Mouse (Mus musculus) adrenal gland, postnatal 14 days (tissue): ENCODE results near the gene Nlrc4. TPM values are rescaled to one million over a fixed set of nuclear protein-coding genes. Genes with fewer than 3 reads are reported as not detected.
"Not testable (repeated sequence)": the region's sequence is repeated elsewhere in the genome, so short reads cannot be mapped to it uniquely, and the experiment has no call there.

Experiments used
- DNase-seq: peaks from one replicate; pipeline ENCODE4 v3.0.0; 2021; ENCODE audit warnings: mixed read lengths
- long read RNA-seq, 2 experiments: library from polyadenylated mRNA; stranded (forward); transcript quantifications; one replicate each; pipeline ENCODE4 v2.0.0; 2021
- total RNA-seq: library from RNA; stranded (reverse); gene quantifications from 2 replicates; pipeline ENCODE4 v1.2.3, GENCODE M21; 2021

Gene Nlrc4
- total RNA-seq, result 0.26 and 0.86 TPM in 2 replicates
- long read RNA-seq, experiment 1, result 0 reads
- long read RNA-seq, experiment 2, result 0 reads

DNA sequence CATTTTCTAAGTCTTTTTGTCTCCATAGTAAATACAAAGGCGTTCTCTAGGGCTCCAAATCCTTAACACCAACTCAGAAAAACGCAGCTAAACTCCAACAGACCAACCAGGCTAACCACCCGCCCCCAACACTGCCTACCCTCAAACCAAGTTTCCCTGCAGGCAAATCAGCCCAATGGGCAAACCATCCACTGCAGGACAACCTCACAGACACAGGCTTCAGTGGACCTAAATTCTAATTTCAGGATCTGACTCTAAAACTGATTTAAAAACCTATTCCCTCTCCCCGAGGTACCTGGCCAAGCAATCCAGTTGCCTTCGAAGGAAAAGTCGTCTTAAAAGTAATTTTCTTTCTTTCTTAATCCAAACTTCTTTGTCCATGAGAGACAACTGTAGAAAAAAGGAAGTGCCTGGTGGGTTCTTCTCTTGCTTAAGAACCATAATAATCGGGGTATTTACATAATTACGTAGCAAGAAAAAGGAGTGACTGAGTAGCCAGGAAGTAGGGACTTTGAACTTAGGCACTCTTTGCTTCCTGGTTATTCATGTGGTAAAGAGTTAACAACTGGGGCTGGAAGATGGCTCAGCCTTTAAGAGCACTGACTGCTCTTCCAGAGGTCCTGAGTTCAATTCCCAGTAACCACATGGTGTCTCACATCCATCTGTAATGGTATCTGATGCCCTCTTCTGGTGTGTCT lies at the start of gene Nlrc4:
Nlrc4 (minus strand) TSS at position 432 of the 698 bp plus-strand sequence.
- no peak for DNase-seq

- DNase-seq, result no peak
Measured at GRCm38 (mm10) chr17:74508600-74508999, 49.7 kb upstream of the Nlrc4 start.

DNA sequence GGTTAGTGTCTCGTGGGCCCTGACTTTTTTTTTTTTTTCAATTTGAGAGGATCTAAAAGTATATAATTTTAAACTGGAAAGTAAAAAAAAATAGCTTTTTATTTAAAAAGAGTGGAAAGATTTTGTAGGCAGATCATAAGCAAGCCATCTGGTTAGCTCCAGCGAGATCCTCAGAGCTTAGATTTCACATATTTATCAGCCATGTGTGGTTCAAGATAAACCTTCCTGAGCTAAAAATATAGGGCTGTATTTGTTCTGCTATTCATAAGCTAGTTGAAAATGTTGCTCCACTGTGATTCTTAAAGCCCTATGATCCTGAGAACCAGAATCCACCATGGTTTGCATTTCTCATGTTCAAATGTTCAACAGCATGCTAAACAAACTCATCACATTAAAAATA lies 49.0 kb upstream of the Nlrc4 start:
- DNase-seq, result no peak

- DNase-seq, result no peak
Measured at GRCm38 (mm10) chr17:74501085-74501484, 42.1 kb upstream of the Nlrc4 start.

DNA sequence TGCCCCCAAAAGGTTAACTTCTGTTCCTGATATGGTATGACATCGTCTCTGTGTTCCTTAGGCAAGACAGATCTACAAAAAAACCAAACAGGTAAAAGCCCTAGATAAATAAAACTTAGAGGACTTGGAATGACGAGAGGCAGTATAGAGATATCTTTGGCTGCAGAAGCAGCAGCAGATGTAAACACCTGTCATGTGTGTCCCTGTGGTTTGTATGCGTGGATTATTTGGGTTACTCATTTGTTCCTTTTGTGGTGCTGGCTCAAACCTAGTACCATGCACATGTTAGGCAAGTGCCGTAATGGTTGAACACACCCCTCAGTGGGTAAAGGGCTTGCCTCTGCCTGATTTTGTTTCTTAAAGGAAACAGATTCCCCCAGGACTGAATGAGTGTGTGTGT lies 41.3 kb upstream of the Nlrc4 start:
- no peak for DNase-seq

DNA sequence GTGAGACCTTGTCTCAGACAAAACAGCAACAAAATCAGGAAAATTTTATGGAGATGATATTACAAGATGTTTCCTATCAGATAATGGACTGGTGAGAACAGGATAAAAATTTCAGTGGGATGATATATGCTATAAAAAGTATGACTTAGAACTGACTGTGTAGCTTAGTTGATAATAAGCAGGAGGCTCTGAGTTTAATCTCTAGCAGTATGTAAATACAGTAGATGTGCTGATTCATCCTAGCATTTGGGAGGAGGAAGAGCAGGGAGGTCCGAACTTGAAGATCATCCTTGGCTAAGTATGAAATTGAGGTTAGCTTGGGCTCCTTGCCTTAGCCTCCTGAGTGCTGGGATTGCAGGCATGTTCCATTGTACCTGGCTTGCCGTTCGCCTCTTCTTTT lies 32.6 kb upstream of the Nlrc4 start:
- DNase-seq, result no peak

GRCm38 (mm10) chr17:74489901-74490220 lies 30.9 kb upstream of the Nlrc4 start:
- no peak for DNase-seq

DNA sequence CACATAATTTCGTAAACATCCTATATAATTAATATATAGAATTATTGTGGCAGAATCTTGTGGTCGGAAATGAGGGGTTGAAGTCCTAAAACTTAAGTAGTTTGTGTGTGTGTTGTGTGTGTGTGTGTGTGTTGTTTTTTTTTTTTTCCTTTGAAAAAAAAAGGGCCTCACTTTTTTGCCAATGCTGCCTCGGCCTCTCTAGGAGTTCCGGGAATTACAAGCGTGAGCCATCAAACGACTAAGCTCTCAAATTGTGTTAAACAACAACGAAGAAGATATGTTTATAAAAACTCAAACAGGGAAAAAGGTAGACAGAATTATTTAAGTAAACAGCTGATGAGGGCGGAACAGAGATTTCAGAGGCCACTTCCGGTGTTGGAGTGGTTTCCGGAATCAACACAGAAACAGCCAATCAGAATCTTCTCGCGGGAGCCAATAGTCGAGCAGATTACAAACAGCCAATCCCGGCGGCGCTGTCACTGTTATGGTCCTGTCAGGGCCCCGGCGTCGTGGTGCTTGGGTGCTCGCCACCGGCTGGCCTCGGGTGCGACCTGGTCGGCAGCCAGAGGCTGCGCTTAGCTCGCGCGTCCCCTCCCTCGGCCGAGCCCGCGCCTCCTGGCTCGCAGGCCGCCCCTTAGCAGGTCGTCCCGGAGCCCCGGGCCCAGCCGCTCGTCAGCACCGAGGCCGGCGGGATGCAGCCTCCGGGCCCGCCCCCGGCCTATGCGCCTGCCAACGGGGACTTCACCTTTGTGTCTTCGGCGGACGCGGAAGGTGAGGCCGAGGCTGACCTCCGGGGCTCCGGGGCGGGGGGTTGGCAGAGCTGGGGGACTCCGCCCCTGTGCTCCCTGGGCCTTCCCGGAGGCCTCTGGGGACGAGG lies 30.3 kb upstream of the Nlrc4 start, which contains the start of gene Yipf4:
Yipf4 (plus strand) TSS at position 470 of the 877 bp plus-strand sequence.
- peak; percentile 98 for DNase-seq

GRCm38 (mm10) chr17:74480361-74481069 lies 21.6 kb upstream of the Nlrc4 start:
- DNase-seq, result no peak

- not testable (repeated sequence) for DNase-seq
Measured at GRCm38 (mm10) chr17:74470133-74470532, 11.2 kb upstream of the Nlrc4 start.

DNA sequence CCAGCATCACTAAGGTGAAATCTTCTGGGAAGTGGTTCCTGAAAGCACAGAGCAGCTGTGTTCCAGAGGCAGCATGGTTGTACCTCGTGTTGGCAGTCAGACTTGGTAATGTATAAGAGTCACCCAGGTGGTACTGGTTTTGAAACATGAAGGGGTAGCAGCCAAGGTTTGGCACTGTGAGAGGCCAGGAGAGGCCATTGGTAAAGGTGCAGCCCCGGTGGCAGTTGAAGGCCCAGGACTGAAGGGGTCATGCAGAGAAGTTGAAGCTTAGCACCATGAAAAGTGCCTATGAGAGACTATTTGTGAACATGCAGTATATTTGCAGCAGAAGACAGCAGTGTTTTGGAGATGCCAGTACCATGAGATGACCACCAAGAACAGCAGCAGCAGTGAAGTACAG lies 9.0 kb upstream of the Nlrc4 start:
- DNase-seq, result not testable (repeated sequence)

DNA sequence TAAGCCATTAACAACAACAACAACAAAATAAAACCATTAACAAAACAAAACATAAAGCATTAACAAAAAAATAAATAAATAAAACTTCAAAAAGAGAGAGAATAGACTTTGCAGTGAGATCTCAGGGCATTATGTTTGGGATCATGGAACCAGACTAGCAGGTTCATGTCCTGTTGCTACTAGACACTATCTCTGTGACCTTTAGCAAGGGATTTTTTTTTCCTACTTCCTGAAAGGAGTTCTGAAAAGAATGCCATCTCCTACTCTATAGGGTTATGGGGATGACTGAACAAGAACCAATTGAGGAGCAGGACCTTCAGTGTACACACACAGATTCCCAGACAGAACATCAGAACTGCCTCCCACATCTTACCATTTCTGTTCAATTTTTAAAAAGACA lies 4.6 kb upstream of the Nlrc4 start:
- DNase-seq, result no peak

DNA sequence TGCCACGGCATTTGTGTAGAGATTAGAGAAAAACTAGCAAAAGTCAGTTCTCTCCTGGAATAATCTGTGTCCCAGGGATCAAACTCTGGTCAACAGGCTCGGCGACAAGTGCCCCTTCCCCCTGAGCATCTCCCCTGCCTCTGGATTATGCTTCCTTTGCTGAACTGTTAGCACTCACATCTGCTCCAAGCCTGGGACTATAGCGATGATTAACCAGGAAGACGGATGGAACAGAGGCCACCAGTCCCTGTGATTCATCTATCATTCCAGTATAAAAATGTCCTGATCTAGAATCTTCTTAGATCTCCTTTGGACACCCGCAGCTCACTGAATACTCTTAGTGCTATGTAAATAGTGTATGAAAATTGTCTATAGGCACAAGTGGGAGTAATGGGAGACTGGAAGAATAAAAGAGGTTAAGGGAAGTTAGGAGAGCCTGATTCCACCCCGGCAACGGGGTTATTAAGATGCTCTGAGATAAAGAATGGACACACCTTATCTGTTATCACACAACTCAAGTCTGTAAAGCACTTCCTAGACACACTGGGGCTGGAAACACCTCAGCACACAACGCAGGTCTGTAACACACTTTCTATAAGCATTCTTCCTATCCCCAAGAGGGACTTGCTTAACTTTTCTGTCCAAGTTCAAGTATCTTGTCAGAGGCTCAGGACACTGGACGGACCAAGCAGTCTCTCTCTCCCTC lies 817 bp downstream of the Nlrc4 start:
- no peak for DNase-seq

- DNase-seq, result no peak
Measured at GRCm38 (mm10) chr17:74456825-74457224, 2.1 kb downstream of the Nlrc4 start.

- no peak for DNase-seq
Measured at GRCm38 (mm10) chr17:74455426-74455825, 3.5 kb downstream of the Nlrc4 start.

DNA sequence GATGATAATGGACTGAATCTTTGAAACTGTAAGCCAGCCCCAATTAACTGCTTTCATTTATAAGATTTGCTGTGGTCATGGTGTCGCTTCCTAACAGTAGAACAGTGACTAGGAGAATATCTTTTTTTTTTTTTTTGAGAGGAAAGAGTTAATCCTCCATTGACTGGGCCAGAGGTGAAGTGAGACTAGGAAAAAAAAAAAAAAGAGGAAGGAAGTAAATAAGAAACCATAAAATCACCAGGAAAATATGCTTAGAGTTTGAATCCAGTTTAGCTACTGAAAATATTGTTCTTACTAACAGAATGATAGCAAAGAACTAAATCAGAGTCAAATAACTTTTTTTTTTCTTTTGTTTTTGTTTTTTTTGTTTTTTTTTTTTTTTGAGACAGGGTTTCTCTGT lies 4.3 kb downstream of the Nlrc4 start:
- no peak for DNase-seq

GRCm38 (mm10) chr17:74453928-74454327 lies 5.0 kb downstream of the Nlrc4 start:
- no peak for DNase-seq

DNA sequence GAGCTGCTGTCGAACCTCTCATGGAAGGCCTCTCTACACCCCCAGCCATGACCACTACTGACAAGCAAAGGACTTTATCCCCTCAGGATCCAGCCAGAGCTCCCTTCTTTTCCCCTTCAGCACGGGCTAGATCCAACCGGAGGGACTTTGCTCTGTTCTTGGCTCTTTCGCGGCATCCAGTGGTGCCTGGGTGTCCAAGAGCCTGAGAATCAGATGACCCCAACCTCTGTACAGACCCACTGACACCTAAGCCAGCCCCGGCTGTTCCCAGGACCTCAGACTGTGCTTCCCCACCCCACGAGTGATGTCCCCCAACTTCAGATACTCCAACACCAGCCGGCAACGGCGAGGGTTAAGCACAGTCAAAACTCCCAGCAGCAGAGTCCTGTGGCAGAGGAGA lies 9.2 kb downstream of the Nlrc4 start:
- no peak for DNase-seq

- no peak for DNase-seq
Measured at GRCm38 (mm10) chr17:74440486-74440885, 18.5 kb downstream of the Nlrc4 start.

DNA sequence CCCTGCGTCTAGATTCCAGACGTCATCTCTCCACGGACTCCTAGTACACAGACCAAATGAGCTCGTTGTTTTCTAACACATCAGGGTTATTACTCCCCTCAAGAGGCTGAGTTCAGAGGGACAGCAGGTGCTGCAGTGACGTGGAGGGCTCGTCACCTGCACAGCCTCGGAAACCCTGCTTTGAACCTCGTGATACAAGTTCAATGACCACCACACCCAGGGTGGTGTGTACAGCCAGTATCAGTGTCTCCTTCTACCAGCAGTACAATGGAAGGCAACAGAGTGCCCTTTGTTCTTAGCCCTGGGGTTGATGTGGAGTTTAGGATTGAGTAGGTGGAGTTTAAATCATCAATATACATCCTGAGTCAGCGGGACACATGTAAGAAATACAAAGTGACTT lies 21.2 kb downstream of the Nlrc4 start:
- DNase-seq, result no peak

GRCm38 (mm10) chr17:74432631-74433030 lies 26.3 kb downstream of the Nlrc4 start:
- no peak for DNase-seq

DNA sequence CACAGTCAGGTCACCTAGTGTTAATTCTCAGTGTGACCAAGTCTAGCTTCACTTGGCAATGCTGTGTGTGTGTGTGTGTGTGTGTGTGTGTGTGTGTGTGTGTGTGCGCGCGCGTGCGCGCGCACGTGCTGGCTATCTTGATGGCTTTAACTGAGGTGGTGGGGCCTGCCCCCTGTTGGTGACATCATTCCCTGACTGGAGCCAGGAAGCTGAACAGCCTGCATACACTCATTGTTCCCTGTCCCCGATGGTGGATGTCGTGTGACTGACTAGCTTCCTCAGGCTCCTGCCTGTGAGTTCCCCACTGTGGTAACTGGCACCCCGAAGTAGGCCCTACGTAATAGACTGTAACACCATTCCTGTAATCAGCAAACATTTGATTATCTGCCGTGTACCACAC lies 27.5 kb downstream of the Nlrc4 start:
- peak; percentile 15 for DNase-seq
